Mouse (Mus musculus) ES-Bruce4 (cell line): ENCODE measurements around the gene Dbnl. TPM values are rescaled to one million over a fixed set of nuclear protein-coding genes. Genes with fewer than 3 reads are reported as not detected.
A peak's percentile ranks its signal among the peaks of the same experiment; 100 is the strongest.

Experiments
- H3K27ac ChIP-seq: 2 replicates; pipeline ENCODE4 v1.5.1; 2012; ENCODE audit warnings: low read length, inconsistent platforms; ENCODE audit not compliant: insufficient read depth
- H3K27me3 ChIP-seq: 2 replicates; pipeline ENCODE4 v1.6.1; 2012; ENCODE audit warnings: mild to moderate bottlenecking, low read length, inconsistent platforms; ENCODE audit not compliant: control insufficient read depth, poor library complexity, insufficient read depth, severe bottlenecking
- H3K36me3 ChIP-seq: 2 replicates; pipeline ENCODE4 v1.6.1; 2012; ENCODE audit warnings: inconsistent platforms, mild to moderate bottlenecking, low read length, moderate library complexity; ENCODE audit not compliant: control insufficient read depth, poor library complexity, insufficient read depth, severe bottlenecking
- H3K4me1 ChIP-seq: one replicate; pipeline ENCODE4 v1.8.1; 2011; ENCODE audit warnings: low read length; ENCODE audit not compliant: control insufficient read depth, insufficient read depth
- H3K4me3 ChIP-seq: 2 replicates; pipeline ENCODE4 v1.5.1; 2011; ENCODE audit warnings: low read depth, mild to moderate bottlenecking, low read length
- H3K9ac ChIP-seq: 2 replicates; pipeline ENCODE4 v1.6.1; 2012; ENCODE audit warnings: low read depth, mild to moderate bottlenecking, inconsistent platforms; ENCODE audit not compliant: poor library complexity, severe bottlenecking
- H3K9me3 ChIP-seq: replicated peaks from 2 replicates; pipeline ENCODE4 v1.6.1; 2012; ENCODE audit warnings: mild to moderate bottlenecking, low read length, inconsistent platforms; ENCODE audit not compliant: control insufficient read depth, poor library complexity, insufficient read depth, severe bottlenecking
- CTCF ChIP-seq: IDR thresholded peaks from one replicate; pipeline ENCODE4 v1.8.1; 2011; ENCODE audit warnings: low read depth, low read length
- EP300 ChIP-seq: IDR thresholded peaks from 2 replicates; pipeline ENCODE4 v1.6.1; 2011; ENCODE audit warnings: low read depth, low read length; ENCODE audit not compliant: insufficient read depth
- POLR2A ChIP-seq: IDR thresholded peaks from one replicate; pipeline ENCODE4 v1.8.1; 2011; ENCODE audit warnings: low read length; ENCODE audit not compliant: insufficient read depth
- polyA plus RNA-seq: library from polyadenylated mRNA; stranded (reverse); fragments of >200 nt; gene quantifications from 2 replicates; pipeline ENCODE4 v1.2.4, GENCODE M21; 2011; ENCODE audit warnings: low read depth; ENCODE audit not compliant: missing spikeins, insufficient read depth, insufficient read length

Gene Dbnl
- polyA plus RNA-seq, 1 experiment: 27.4 TPM

DNA sequence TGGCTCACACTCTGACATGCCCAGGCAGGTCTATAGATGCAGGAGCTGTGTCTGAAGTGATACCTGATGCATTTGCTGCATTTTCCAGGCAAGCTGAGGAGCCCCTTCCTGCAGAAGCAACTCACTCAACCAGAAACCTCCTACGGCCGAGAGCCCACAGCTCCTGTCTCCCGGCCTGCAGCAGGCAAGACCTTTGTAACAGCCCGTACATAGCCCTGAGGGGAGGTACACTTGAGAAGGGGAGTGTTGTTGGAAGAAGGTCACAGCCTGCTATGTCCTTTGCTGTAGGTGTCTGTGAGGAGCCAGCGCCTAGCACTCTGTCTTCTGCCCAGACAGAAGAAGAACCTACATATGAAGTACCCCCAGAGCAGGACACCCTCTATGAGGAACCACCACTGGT is 9.6 kb downstream of the Dbnl start:
- peaks cover 10% of the 10 kb centered on the region for H3K4me1 ChIP-seq
- no peak overlapping the region for H3K4me3 ChIP-seq
- peak overlapping the region; percentile 36; the same call in 1 of the 2 replicates for H3K27ac ChIP-seq
- no peaks in the 10 kb centered on the region for H3K9me3 ChIP-seq
- H3K36me3 ChIP-seq: peaks cover 17% of the 10 kb centered on the region
- peak overlapping the region; percentile 28; the same call in 1 of the 2 replicates for H3K9ac ChIP-seq
- TF ChIP-seq POLR2A: no peak
- TF ChIP-seq EP300: no peak
- TF ChIP-seq CTCF: no peak
- no peaks in the 10 kb centered on the region for H3K27me3 ChIP-seq

DNA sequence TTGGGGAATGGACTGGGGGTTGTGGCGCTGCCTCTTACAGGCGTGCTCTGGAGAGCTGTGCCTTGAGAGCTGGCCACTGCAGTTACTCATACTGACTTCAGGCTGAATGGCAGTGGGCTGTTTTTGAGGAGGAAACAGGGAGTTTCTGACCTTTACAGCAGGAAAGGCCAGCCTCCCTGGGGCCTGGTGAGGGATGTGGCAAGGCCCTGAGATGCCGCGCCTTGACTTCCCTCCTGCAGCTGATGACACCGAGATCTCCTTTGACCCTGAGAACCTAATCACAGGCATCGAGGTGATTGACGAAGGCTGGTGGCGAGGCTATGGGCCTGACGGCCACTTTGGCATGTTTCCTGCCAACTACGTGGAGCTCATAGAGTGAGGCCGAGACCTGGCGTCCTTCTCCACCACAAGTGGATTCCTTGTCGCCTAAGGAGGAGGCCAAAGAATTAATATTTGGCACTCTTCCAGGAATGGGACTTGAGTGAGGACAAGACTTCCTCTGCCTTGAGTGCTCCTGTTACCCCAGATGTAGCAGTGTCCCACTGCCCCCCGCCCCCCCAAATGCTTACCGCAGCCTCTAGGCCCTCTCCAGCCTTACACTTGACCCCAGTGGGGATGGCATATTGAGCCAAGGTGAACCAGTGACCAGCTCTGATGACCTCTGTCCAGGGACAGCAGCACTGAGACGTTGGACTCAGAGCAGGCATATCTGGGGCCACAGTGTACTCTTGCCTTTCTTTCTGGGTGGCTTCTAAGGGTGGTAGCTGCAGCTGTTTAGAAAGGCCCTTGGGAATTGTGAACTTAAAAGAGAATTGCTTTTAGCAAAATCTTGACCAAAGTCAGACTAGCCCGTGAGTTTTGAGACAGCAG is 11.6 kb downstream of the Dbnl start:
- peaks cover 11% of the 10 kb centered on the region for H3K4me1 ChIP-seq
- TF ChIP-seq CTCF (no peak), POLR2A (no peak), EP300 (no peak)

DNA sequence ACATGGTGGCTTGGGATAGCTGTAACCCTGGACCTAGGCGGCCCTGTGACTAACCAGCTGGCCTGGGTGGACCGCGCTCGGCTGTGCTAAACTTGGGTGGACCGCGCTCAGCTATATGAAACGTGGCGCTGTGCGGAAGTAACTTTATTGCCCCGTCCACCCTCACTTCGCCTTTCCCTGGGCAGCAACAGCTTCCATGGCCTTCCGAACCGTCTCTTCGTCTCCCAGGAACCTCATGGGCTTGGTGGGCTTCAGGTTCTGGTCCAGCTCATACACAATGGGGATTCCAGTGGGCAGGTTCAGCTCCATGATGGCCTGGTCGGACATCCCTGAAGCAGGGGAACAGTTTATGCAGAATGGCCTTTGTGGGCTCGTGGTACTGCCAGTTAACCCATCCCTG is 13.2 kb downstream of the Dbnl start:
- peaks cover 14% of the 10 kb centered on the region for H3K36me3 ChIP-seq
- no peak overlapping the region for H3K9ac ChIP-seq
- H3K27ac ChIP-seq: no peak overlapping the region

More for the DNA sequence above, 11.6 kb downstream of the Dbnl start:
- Histone ChIP-seq H3K27me3 (no peaks in the 10 kb centered on the region), H3K36me3 (peaks cover 17% of the 10 kb centered on the region), H3K9ac (no peak overlapping the region), H3K27ac (no peak overlapping the region), H3K4me3 (no peak overlapping the region), H3K9me3 (no peaks in the 10 kb centered on the region)

DNA sequence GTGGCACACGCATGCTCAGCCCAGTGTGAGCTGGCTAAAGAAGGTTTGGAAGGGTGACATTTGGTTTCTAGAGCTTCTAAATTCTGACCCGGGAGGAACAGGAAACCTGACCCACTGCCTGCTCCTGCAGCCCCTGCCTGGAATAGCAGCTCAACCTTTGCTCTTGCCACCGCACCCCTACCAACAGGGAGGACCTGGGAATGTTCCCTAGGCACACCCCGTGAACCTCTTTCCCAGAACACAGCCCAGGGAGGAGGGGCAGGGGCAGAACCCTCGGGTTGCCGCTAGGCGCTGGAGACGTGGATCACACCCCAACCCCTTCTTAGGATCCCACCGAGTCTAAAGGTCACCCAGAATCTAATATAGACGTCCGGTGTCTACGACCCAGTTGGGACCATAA is 13.7 kb downstream of the Dbnl start:
- Histone ChIP-seq H3K27me3 (no peaks in the 10 kb centered on the region), H3K36me3 (peaks cover 14% of the 10 kb centered on the region), H3K9me3 (no peaks in the 10 kb centered on the region), H3K4me3 (no peak overlapping the region), H3K4me1 (peaks cover 11% of the 10 kb centered on the region), H3K9ac (no peak overlapping the region), H3K27ac (no peak overlapping the region)
- TF ChIP-seq EP300 (peak; percentile 40; the same call in 1 of the 2 replicates), POLR2A (no peak)

More for the DNA sequence above, 13.2 kb downstream of the Dbnl start:
- H3K4me3 ChIP-seq: peak overlapping the region; percentile 2; the same call in 1 of the 2 replicates
- TF ChIP-seq EP300 (no peak), POLR2A (no peak), CTCF (no peak)
- no peaks in the 10 kb centered on the region for H3K9me3 ChIP-seq
- H3K27me3 ChIP-seq: no peaks in the 10 kb centered on the region
- peaks cover 11% of the 10 kb centered on the region for H3K4me1 ChIP-seq

DNA sequence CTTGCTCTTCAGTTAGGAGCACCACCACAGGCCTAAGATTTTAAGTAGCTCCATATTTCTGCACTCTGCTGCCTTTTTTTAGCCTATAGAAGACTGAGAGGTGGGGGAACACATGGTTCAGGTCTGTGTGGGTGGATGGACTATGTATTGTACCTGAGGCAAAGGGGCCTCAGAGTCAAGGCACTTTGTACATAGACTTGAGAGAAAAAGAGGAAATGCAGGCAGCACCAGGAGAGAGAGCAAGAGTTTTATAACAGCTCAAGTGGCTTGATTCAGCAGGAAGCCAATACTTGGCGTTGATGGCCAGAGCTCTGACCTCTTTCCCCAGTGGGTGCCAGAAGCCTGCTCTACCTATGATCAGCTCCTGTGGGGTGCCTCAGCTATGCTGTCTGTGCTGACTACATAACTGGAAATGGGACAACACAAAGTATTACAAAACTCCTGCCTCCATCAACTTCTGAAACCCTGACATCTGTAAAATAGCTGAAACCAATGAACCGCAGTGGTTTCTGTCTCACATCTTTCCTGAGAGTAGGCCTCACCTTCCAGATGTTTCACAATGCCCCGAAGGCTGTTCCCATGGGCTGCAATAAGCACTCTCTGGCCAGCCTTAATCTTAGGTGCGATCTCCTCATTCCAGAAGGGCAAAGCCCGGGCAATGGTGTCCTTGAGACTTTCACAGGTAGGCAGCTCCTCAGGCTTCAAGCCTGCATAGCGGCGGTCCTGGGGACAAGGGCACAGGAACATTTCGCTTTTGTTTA is 14.3 kb downstream of the Dbnl start:
- peaks cover 14% of the 10 kb centered on the region for H3K36me3 ChIP-seq
- no peak overlapping the region for H3K4me3 ChIP-seq
- H3K27me3 ChIP-seq: no peaks in the 10 kb centered on the region
- no peak overlapping the region for H3K9ac ChIP-seq
- no peak overlapping the region for H3K27ac ChIP-seq
- TF ChIP-seq POLR2A (no peak), CTCF (no peak), EP300 (no peak)
- no peaks in the 10 kb centered on the region for H3K9me3 ChIP-seq
- peaks cover 9% of the 10 kb centered on the region for H3K4me1 ChIP-seq

DNA sequence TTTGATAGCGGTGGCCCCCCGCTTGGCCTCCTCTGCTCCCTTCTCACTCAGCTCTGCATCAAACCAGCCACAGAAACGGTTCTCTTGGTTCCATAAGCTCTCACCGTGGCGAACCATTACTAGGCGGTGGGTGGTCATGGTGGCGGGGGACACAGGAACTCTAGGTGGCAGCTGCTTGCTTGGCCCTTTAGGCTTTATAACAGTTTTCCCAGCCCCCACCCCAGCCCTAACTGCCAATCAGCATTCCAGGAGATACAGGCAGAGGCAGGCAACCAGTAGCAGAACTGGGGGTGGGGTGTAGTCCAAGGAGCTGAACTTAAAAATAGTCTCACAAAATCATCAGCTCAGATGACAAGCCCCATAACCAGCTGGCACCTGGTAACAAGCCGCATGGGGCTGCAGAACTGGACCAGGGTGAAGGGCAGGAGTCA is 15.3 kb downstream of the Dbnl start, which contains the start of gene Pgam2:
Gene Pgam2 (minus strand): TSS at position 183 of the 431 bp plus-strand sequence.
- no peak within 1 kb of the TSS for H3K27ac ChIP-seq
- H3K4me3 ChIP-seq: peak within 1 kb of the TSS; percentile 26
- H3K27me3 ChIP-seq: no peaks in the 10 kb centered on the region
- TF ChIP-seq POLR2A (no peak), CTCF (no peak), EP300 (no peak)
- no peaks in the 10 kb centered on the region for H3K9me3 ChIP-seq
- peaks cover 14% of the 10 kb centered on the region for H3K36me3 ChIP-seq
- H3K9ac ChIP-seq: no peak within 1 kb of the TSS
- H3K4me1 ChIP-seq: peaks cover 9% of the 10 kb centered on the region
